Mouse (Mus musculus) lung, adult 2 months (tissue): ENCODE results near the gene Tcf7.

Experiments used
- CTCF ChIP-seq: fragments of 200-500 bp; IDR thresholded peaks from 2 replicates; pipeline ENCODE4 v1.5.1; 2011; ENCODE audit warnings: mild to moderate bottlenecking, low read length, control low read depth; ENCODE audit not compliant: insufficient read depth
- POLR2A ChIP-seq: fragments of 200-500 bp; IDR thresholded peaks from 2 replicates; pipeline ENCODE4 v1.6.1; 2011; ENCODE audit warnings: low read depth, mild to moderate bottlenecking, control low read depth, low read length, borderline replicate concordance; ENCODE audit errors: extremely low read depth

DNA sequence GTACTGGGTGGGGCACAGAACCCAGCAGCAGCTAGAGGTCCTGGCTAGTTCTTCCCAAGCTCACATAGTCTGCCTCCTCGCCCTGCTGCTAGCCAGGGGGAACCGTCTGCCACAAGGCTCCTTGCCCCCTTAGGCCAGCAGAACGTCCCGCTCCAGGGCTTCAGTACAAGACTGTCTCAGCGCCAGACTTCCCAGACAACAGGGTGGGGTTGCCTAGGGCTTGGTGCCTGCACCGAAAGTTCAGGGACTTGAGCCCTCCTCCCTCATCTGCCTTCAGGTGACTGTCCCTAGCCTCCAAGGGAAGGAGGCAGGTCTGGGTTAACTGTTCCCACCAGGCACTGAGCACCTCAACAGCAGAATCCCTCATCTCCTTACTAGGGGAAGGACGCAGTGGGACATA is 17.9 kb downstream of the Tcf7 start:
- TF ChIP-seq CTCF (no peak), POLR2A (no peak)
